Mouse (Mus musculus) hindbrain, embryonic 12.5 days (tissue): ENCODE measurements at regions not wholly inside any gene's neighbourhood (a gene's known extent, or its start where the extent isn't known, plus 50 kb on each side); places are given as distances from the start of the nearest gene placed in this dataset.
A peak's percentile ranks its signal among the peaks of the same experiment; 100 is the strongest.

Experiments used
- ATAC-seq: fragments of 200-750 bp; cut with Nextera tagmentation; 2 replicates; pipeline ENCODE4 v1.8.0; 2017; ENCODE audit warnings: moderate TSS enrichment; ENCODE audit not compliant: low FRiP score
- H3K27ac ChIP-seq: fragments of 300-500 bp; sonication (generic); 2 replicates; pipeline ENCODE4 v1.5.1; 2016; ENCODE audit warnings: mild to moderate bottlenecking
- H3K27me3 ChIP-seq: fragments of 300-500 bp; sonication (generic); 2 replicates; pipeline ENCODE4 v1.6.1; 2016; ENCODE audit warnings: mild to moderate bottlenecking
- H3K36me3 ChIP-seq: fragments of 300-500 bp; sonication (generic); 2 replicates; pipeline ENCODE4 v1.6.1; 2016; ENCODE audit warnings: mild to moderate bottlenecking
- H3K4me1 ChIP-seq: fragments of 300-500 bp; sonication (generic); 2 replicates; pipeline ENCODE4 v1.6.1; 2016
- H3K4me2 ChIP-seq: fragments of 300-500 bp; sonication (generic); replicated peaks from 2 replicates; pipeline ENCODE4 v1.6.1; 2016; ENCODE audit warnings: mild to moderate bottlenecking
- H3K4me3 ChIP-seq: fragments of 300-500 bp; sonication (generic); 2 replicates; pipeline ENCODE4 v1.5.1; 2016; ENCODE audit warnings: mild to moderate bottlenecking
- H3K9ac ChIP-seq: fragments of 300-500 bp; sonication (generic); 2 replicates; pipeline ENCODE4 v1.6.1; 2016; ENCODE audit warnings: mild to moderate bottlenecking, moderate library complexity
- H3K9me3 ChIP-seq: fragments of 300-500 bp; sonication (generic); replicated peaks from 2 replicates; pipeline ENCODE4 v1.6.1; 2016; ENCODE audit warnings: mild to moderate bottlenecking
- WGBS: fragments of 180-500 bp; shearing (Covaris S2); methylation state at CpG from one replicate; pipeline ENCODE4 v1.1.7; 2016; 5-methylcytosine and 5-hydroxymethylcytosine counted together

DNA sequence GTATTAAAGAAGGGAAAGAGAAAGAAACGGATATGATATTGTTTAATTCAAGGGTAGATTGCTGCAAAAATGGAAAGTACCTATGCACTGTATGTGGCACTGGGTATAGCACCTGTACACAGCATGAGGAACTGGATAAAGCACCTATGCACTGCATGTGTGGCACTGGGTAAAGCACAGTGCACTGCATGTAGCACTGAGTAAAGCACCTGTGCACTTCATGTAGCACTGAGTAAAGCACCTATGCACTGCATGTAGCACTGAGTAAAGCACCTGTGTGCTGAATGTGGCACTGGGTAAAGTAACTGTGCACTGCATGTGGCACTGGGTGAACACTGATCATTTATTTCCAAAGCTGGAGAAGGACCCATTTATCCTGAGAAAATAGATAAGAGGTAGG is 280.2 kb upstream of the Fam49a start:
- Histone ChIP-seq H3K9me3 (no peaks in the 10 kb centered on the region), H3K4me1 (no peaks in the 10 kb centered on the region), H3K9ac (no peak overlapping the region), H3K4me3 (no peak overlapping the region), H3K27me3 (no peaks in the 10 kb centered on the region), H3K27ac (no peak overlapping the region), H3K36me3 (no peaks in the 10 kb centered on the region), H3K4me2 (no peak overlapping the region)
- 89% methylated on average over 1 of the region's 1 CpGs for WGBS
- no peak for ATAC-seq

DNA sequence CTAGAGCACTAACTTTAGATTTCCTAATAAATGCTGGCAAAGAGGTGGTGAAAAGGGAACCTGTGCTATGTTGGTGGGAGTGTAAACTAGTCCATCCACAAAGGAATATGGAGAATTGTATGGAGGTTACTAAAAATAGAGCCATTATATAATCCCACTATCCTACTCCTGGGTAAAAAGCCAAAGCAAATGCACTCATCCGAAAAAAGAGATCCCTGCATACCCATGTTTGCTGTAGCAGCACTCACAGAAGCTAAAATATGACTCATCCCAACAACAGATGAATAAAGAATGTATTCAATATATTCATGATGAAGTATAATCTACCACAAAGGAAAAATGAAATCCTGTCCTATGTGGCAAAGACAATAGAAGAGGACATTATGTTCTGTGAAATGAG is 268.4 kb upstream of the Fam49a start:
- WGBS: 81% methylated on average over 1 of the region's 1 CpGs
- no peak for ATAC-seq

DNA sequence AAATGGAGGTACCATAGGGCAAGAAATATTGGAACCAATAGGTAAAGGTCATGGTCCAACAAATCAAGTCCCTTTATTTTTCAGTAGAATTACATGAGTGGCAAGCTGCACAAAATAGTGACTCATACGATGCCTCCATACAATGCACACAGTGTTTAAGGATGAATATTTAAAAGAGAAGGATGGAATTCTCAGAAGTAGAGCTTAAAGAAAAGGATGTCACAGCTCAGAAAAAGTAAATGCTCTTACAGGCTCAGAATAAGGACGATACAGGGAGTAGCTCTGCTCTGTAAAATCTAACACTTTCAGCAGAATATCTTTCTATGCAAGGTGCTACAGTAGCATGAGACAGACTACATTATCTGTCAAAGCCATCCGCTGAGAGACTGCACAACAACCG is 262.7 kb upstream of the Fam49a start:
- no peak overlapping the region for H3K9ac ChIP-seq
- H3K27me3 ChIP-seq: no peaks in the 10 kb centered on the region

More for the DNA sequence above, 268.4 kb upstream of the Fam49a start:
- H3K4me2 ChIP-seq: no peak overlapping the region
- H3K9ac ChIP-seq: no peak overlapping the region
- no peaks in the 10 kb centered on the region for H3K36me3 ChIP-seq
- no peak overlapping the region for H3K4me3 ChIP-seq
- no peaks in the 10 kb centered on the region for H3K9me3 ChIP-seq
- no peaks in the 10 kb centered on the region for H3K4me1 ChIP-seq
- no peak overlapping the region for H3K27ac ChIP-seq
- H3K27me3 ChIP-seq: no peaks in the 10 kb centered on the region

DNA sequence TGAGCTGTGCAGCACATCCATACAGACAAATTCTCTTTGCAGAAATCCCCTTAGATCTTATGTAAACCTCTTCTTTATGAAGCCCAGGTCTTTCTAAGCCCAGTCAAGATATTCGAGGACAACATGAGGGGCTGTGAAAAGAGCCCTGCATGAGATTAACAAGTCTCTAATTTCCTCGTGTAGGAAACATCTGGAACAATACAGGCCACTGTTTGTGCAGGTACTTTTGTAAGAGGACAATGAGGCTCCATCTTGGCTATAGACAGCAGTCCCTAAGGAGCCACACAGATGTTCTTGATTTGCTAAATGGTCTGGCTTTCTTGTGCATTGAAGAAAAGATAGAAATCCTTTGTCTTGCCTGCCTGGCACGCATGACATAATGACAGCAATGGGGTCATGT is 259.5 kb upstream of the Fam49a start:
- H3K4me2 ChIP-seq: no peak overlapping the region
- no peaks in the 10 kb centered on the region for H3K4me1 ChIP-seq
- no peaks in the 10 kb centered on the region for H3K27me3 ChIP-seq
- 26% methylated on average over 3 of the region's 3 CpGs for WGBS
- no peak overlapping the region for H3K4me3 ChIP-seq
- no peaks in the 10 kb centered on the region for H3K36me3 ChIP-seq
- no peaks in the 10 kb centered on the region for H3K9me3 ChIP-seq
- no peak overlapping the region for H3K9ac ChIP-seq
- no peak for ATAC-seq
- no peak overlapping the region for H3K27ac ChIP-seq

More for the DNA sequence above, 262.7 kb upstream of the Fam49a start:
- H3K36me3 ChIP-seq: no peaks in the 10 kb centered on the region
- no peaks in the 10 kb centered on the region for H3K4me1 ChIP-seq
- no peaks in the 10 kb centered on the region for H3K9me3 ChIP-seq
- no peak for ATAC-seq
- H3K4me2 ChIP-seq: no peak overlapping the region
- 88% methylated on average over 4 of the region's 4 CpGs for WGBS
- H3K27ac ChIP-seq: no peak overlapping the region
- H3K4me3 ChIP-seq: no peak overlapping the region

DNA sequence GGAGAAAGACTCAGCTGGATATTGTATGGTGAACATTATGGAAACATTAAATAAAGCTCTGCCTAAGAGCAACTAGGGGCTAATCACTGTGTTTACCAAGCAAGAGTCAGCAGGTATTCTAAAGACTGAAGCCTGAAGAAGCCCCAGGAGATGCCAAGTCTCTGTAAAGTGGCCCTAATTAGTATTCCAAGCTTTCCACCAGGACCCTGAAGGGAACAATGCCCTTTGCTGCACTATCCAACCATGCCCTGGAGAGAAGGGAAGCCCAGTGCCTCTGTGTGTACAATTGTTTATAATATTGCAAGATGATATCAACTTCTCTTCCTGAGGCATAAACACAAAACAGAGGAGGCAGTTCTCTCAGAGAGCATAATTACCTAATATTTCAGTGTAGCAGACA is 251.3 kb upstream of the Fam49a start:
- no peaks in the 10 kb centered on the region for H3K9me3 ChIP-seq
- H3K9ac ChIP-seq: no peak overlapping the region
- H3K36me3 ChIP-seq: no peaks in the 10 kb centered on the region
- no peak overlapping the region for H3K27ac ChIP-seq
- H3K4me1 ChIP-seq: no peaks in the 10 kb centered on the region
- no peaks in the 10 kb centered on the region for H3K27me3 ChIP-seq
- H3K4me3 ChIP-seq: no peak overlapping the region
- ATAC-seq: no peak
- H3K4me2 ChIP-seq: no peak overlapping the region

DNA sequence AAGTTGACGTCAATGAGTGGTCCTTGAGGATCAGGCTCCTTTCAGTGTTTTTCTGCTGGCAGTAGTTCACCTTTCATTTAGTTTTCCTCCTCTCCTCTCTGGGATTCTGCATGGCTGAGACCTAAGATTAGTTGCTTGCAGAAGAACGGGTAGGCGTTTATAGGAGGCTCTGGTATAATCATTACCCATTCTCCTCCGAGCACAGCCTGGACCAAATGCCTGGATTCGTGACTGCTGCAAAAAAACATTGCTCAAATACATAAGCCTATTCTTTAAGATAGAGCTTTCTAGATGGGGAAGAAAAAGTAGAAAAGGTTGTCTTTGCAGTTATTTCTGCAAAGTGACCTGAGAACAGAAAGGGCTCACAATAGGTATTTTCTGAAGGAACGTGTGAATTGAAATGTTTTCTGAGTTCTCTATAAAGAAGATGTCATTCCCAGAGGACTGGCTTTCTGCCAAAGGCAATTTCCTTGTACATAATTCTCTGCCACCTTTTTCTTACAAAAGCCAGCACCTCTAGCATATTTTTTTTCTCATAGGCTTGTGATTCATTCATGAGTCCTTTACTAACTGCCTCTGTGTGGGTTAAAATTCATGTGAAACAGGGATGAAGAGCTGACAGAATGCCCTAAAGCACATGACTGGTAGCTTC is 238.0 kb upstream of the Fam49a start:
- Histone ChIP-seq H3K27me3 (no peaks in the 10 kb centered on the region), H3K27ac (no peak overlapping the region), H3K4me2 (no peak overlapping the region), H3K9ac (no peak overlapping the region), H3K9me3 (no peaks in the 10 kb centered on the region), H3K36me3 (no peaks in the 10 kb centered on the region), H3K4me1 (no peaks in the 10 kb centered on the region), H3K4me3 (no peak overlapping the region)
- no peak for ATAC-seq
- 89% methylated on average over 6 of the region's 6 CpGs for whole genome bisulfite sequencing

DNA sequence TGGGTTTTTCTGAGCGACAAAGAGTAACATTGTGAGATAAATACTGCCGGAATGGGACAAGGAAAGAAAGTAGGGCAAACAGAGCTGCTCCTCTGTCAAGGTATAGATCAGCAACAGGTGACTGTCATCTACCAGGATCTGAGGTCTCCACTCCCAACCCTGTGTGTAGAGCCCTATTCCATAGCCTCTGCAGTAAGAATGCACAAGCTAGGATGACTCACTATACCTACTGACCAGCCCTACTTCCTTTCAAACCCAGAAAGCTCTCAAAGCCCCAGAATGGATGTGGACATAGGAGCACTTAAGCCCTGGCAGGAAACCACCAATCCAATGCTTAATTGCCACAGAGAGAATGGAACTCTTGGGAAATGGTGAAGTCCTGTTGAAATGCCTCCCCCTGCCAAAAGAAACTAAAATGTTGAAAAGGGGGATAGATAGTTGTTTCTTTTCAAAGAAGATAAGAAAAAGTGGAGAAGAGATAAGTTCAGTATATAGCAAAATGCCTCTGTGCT is 231.8 kb upstream of the Fam49a start:
- H3K4me2 ChIP-seq: no peak overlapping the region
- no peak for ATAC-seq
- H3K4me3 ChIP-seq: no peak overlapping the region
- no peak overlapping the region for H3K27ac ChIP-seq
- no peaks in the 10 kb centered on the region for H3K27me3 ChIP-seq
- H3K36me3 ChIP-seq: no peaks in the 10 kb centered on the region
- 79% methylated on average over 2 of the region's 2 CpGs for WGBS
- H3K9me3 ChIP-seq: no peaks in the 10 kb centered on the region
- H3K4me1 ChIP-seq: no peaks in the 10 kb centered on the region
- no peak overlapping the region for H3K9ac ChIP-seq

DNA sequence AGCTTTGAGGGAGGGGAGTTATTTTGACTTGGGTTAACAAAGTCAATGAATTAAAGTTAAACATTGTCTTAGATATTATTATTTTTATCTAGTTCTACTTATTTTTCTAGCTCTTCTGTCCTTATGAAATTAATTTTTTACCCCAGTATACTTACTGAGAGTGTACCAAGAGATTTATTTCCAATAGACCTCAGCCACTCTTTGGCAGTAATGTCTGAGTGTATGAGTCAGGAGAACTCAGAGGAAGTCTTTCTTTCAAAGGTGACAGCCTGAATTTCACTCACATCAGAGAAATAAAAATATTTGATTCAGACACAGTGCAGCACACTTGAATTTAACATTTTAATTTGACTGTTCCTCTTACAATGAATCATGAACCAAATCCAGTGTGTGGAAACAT is 227.4 kb upstream of the Fam49a start:
- Histone ChIP-seq H3K9me3 (no peaks in the 10 kb centered on the region), H3K4me3 (no peak overlapping the region), H3K36me3 (no peaks in the 10 kb centered on the region), H3K4me2 (no peak overlapping the region), H3K27me3 (no peaks in the 10 kb centered on the region), H3K9ac (no peak overlapping the region), H3K4me1 (no peaks in the 10 kb centered on the region), H3K27ac (no peak overlapping the region)
- ATAC-seq: no peak

DNA sequence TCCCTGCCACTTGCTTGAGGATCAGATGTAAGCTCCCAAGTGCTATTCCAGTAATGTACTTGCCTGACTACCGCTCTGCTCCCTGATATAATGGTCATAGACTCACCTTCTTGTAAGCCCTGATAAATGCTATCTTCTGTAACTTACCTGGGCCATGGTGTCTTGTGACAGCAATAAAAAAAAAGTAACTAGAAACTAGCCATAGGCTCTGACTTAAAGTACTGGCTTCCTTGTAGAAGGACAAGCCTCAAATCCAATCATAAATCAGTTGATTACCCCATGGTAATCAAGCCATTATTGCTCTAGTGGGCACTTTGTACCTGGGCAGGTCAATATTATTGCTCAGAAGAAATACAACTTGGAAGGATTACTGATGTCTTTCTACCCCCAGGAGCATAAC is 222.7 kb upstream of the Fam49a start:
- ATAC-seq: no peak
- no peaks in the 10 kb centered on the region for H3K4me1 ChIP-seq
- H3K27me3 ChIP-seq: no peaks in the 10 kb centered on the region
- H3K27ac ChIP-seq: no peak overlapping the region
- no peak overlapping the region for H3K4me3 ChIP-seq
- H3K4me2 ChIP-seq: no peak overlapping the region
- WGBS: 94% methylated on average over 1 of the region's 1 CpGs
- H3K9ac ChIP-seq: no peak overlapping the region
- H3K9me3 ChIP-seq: no peaks in the 10 kb centered on the region
- H3K36me3 ChIP-seq: no peaks in the 10 kb centered on the region

DNA sequence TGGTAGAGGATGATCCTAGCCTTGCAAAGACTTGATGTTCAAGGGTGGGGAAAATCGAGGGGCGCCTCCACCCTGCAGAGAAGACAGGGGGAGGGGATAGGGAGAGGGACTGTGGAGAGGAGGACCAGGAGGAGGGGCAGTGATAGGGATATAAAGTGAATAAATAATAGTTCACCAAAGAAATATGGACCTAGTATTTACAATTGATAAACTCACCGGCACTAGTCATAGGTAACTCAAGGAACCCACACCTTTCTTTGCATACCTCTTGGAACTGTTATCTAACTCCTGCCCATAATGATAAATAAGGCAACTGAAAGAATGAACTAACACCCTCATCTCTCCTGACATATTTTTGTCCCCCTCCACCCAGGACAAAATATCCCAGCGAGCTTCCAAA is 199.7 kb upstream of the Fam49a start:
- no peaks in the 10 kb centered on the region for H3K9me3 ChIP-seq
- H3K27ac ChIP-seq: no peak overlapping the region
- H3K27me3 ChIP-seq: no peaks in the 10 kb centered on the region
- no peak overlapping the region for H3K9ac ChIP-seq
- H3K4me1 ChIP-seq: no peaks in the 10 kb centered on the region
- ATAC-seq: no peak
- no peak overlapping the region for H3K4me2 ChIP-seq
- no peaks in the 10 kb centered on the region for H3K36me3 ChIP-seq
- no peak overlapping the region for H3K4me3 ChIP-seq
- WGBS: 89% methylated on average over 4 of the region's 4 CpGs

DNA sequence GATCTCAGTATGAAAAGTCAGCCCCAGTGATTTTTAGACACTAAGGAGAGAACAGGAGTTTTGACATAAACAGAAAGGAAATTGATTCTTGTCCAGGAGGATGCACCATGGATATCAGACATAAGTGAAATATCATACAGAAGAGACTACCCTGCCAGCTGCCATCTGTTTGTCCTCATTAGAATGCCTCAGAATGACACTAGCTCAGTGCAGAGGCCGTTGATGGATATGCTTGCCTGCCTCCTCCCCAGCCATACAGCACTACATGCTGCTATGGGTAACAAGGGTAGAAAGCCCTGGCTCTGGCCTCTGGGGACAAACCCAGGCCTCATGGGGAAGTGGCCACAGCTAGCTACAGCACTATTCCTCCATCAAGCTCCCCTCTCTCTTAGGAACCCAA is 198.0 kb upstream of the Fam49a start:
- WGBS: 41% methylated on average over 1 of the region's 1 CpGs
- Histone ChIP-seq H3K9me3 (no peaks in the 10 kb centered on the region), H3K4me1 (no peaks in the 10 kb centered on the region), H3K27ac (no peak overlapping the region), H3K4me2 (no peak overlapping the region), H3K9ac (no peak overlapping the region), H3K36me3 (no peaks in the 10 kb centered on the region), H3K27me3 (no peaks in the 10 kb centered on the region), H3K4me3 (no peak overlapping the region)
- peak; percentile 78; the same call in 1 of the 2 replicates for ATAC-seq

DNA sequence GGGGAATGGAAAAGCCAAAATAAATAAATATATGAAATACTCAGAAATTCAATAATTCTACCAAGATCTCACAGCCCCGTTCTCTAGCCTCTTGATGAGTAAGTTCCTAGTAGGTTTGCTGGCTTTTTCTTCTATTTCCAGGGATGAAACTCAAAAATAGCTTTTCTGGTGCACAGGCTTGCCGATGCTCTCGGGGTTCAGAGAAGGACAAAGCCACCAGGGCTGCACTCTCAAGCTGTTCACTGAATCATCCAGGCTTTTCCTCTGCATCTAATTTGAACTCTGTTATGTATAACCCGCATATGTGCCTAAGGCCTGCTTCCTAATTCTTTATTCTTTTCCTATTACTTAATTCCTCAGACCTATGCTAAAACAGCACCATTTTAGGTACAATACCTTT is 197.5 kb upstream of the Fam49a start:
- no peak overlapping the region for H3K4me2 ChIP-seq
- no peaks in the 10 kb centered on the region for H3K36me3 ChIP-seq
- WGBS: 83% methylated on average over 4 of the region's 4 CpGs
- H3K27me3 ChIP-seq: no peaks in the 10 kb centered on the region
- H3K9me3 ChIP-seq: no peaks in the 10 kb centered on the region
- no peak overlapping the region for H3K9ac ChIP-seq
- no peak overlapping the region for H3K4me3 ChIP-seq
- H3K4me1 ChIP-seq: no peaks in the 10 kb centered on the region
- peak; percentile 43; the same call in 1 of the 2 replicates for ATAC-seq
- no peak overlapping the region for H3K27ac ChIP-seq

DNA sequence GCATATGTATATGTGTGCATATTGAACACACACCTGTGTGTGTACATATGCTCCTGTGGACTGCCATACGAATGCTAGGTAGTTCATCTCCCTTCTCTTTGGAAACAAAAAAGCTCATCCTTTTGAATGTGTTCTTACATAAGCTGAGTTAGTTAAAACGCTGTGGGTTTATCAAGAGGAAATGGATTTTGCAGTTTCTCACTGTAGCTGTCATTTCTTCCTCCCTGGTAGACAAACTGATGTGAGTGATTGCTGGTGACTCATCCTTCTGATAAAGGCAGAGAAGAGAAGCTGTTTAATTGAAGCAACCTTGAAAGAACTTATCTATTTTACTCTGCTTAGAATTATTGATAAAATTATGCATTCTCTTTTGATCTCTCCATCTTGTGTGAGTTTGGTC is 173.6 kb upstream of the Fam49a start:
- H3K27me3 ChIP-seq: no peaks in the 10 kb centered on the region
- no peak overlapping the region for H3K27ac ChIP-seq
- H3K36me3 ChIP-seq: no peaks in the 10 kb centered on the region
- no peaks in the 10 kb centered on the region for H3K9me3 ChIP-seq
- no peak for ATAC-seq
- H3K4me3 ChIP-seq: no peak overlapping the region
- H3K4me2 ChIP-seq: no peak overlapping the region
- 83% methylated on average over 2 of the region's 2 CpGs for WGBS
- no peaks in the 10 kb centered on the region for H3K4me1 ChIP-seq
- no peak overlapping the region for H3K9ac ChIP-seq
